Mouse (Mus musculus) olfactory bulb, adult 2 months (tissue): ENCODE data around the gene Ccnd2. TPM values are rescaled to one million over a fixed set of nuclear protein-coding genes. Genes with fewer than 3 reads are reported as not detected.

ENCODE experiments used
- H3K27ac ChIP-seq: fragments of 200-500 bp; 2 replicates; pipeline ENCODE4 v1.5.1; 2012; ENCODE audit warnings: low read depth, low read length; ENCODE audit not compliant: insufficient read depth
- H3K4me1 ChIP-seq: fragments of 200-500 bp; 2 replicates; pipeline ENCODE4 v1.6.1; 2012; ENCODE audit warnings: low read length; ENCODE audit not compliant: control insufficient read depth, insufficient read depth
- H3K4me3 ChIP-seq: fragments of 200-500 bp; 2 replicates; pipeline ENCODE4 v1.5.1; 2012; ENCODE audit warnings: mild to moderate bottlenecking, low read depth, low read length, moderate library complexity; ENCODE audit not compliant: insufficient read depth
- CTCF ChIP-seq: fragments of 200-500 bp; IDR thresholded peaks from 2 replicates; pipeline ENCODE4 v1.5.1; 2012; ENCODE audit warnings: low read depth, mild to moderate bottlenecking, low read length, moderate library complexity; ENCODE audit not compliant: insufficient read depth
- POLR2A ChIP-seq: fragments of 200-500 bp; IDR thresholded peaks from 2 replicates; pipeline ENCODE4 v1.6.1; 2012; ENCODE audit warnings: mild to moderate bottlenecking, low read depth, low read length, moderate library complexity; ENCODE audit not compliant: insufficient read depth
- WGBS: fragments of 180-500 bp; shearing (Covaris S2); methylation state at CpG from one replicate; pipeline ENCODE4 v1.1.7; 2018; 5-methylcytosine and 5-hydroxymethylcytosine counted together
- polyA plus RNA-seq: library from polyadenylated mRNA; stranded (reverse); fragments of >200 nt; gene quantifications from 2 replicates; pipeline ENCODE4 v1.2.4, GENCODE M21; 2012; ENCODE audit warnings: low replicate concordance; ENCODE audit not compliant: missing spikeins, insufficient read depth, insufficient read length

The Ccnd2 gene
- polyA plus RNA-seq, 1 experiment: 47.9 TPM

GRCm38 (mm10) chr6:127122221-127122806 lies 29.7 kb downstream of the Ccnd2 start:
- WGBS: 81% methylated on average over 4 of the region's 4 CpGs
- no peak overlapping the region for H3K27ac ChIP-seq
- no peaks in the 10 kb centered on the region for H3K4me1 ChIP-seq
- TF ChIP-seq CTCF (no peak), POLR2A (no peak)
- no peak overlapping the region for H3K4me3 ChIP-seq

GRCm38 (mm10) chr6:127114753-127115456 lies 37.1 kb downstream of the Ccnd2 start:
- 57% methylated on average over 23 of the region's 23 CpGs for WGBS
- TF ChIP-seq POLR2A: no peak
- TF ChIP-seq CTCF: no peak
- H3K27ac ChIP-seq: no peak overlapping the region

GRCm38 (mm10) chr6:127109402-127109930 lies 42.5 kb downstream of the Ccnd2 start, which contains the start of gene Tigar:
TSS of gene Tigar (minus strand) at chr6:127109557.
- peak within 1 kb of the TSS; percentile 95 for H3K4me3 ChIP-seq
- TF ChIP-seq CTCF (0 out of 2 replicates have a peak, but pooled peaks have one; percentile 12), POLR2A (peak; percentile 88)
- WGBS: under 1% methylated on average over 37 of the region's 37 CpGs
- no peak within 1 kb of the TSS for H3K27ac ChIP-seq
- H3K4me1 ChIP-seq: peaks cover 2% of the 10 kb centered on the region; the same call in 1 of the 2 replicates

More at GRCm38 (mm10) chr6:127114753-127115456, 37.1 kb downstream of the Ccnd2 start:
- no peaks in the 10 kb centered on the region for H3K4me1 ChIP-seq
- H3K4me3 ChIP-seq: no peak overlapping the region

- TF ChIP-seq POLR2A (no peak), CTCF (no peak)
- H3K4me3 ChIP-seq: peak overlapping the region; percentile 95
- H3K4me1 ChIP-seq: peaks cover 2% of the 10 kb centered on the region; the same call in 1 of the 2 replicates
- WGBS: 40% methylated on average over 20 of the region's 20 CpGs
- H3K27ac ChIP-seq: no peak overlapping the region
Observed at GRCm38 (mm10) chr6:127108368-127109060, 43.5 kb downstream of the Ccnd2 start.

- no peak overlapping the region for H3K4me3 ChIP-seq
- no peak overlapping the region for H3K27ac ChIP-seq
- H3K4me1 ChIP-seq: peaks cover 2% of the 10 kb centered on the region; the same call in 1 of the 2 replicates
- TF ChIP-seq CTCF (no peak), POLR2A (no peak)
Observed at GRCm38 (mm10) chr6:127107413-127107812, 44.6 kb downstream of the Ccnd2 start.

GRCm38 (mm10) chr6:127106726-127107125 lies 45.3 kb downstream of the Ccnd2 start:
- H3K4me1 ChIP-seq: peaks cover 2% of the 10 kb centered on the region; the same call in 1 of the 2 replicates
- TF ChIP-seq CTCF: no peak
- TF ChIP-seq POLR2A: no peak
- H3K4me3 ChIP-seq: no peak overlapping the region
- 61% methylated on average over 5 of the region's 5 CpGs for WGBS
- H3K27ac ChIP-seq: no peak overlapping the region

GRCm38 (mm10) chr6:127106189-127106588 lies 45.8 kb downstream of the Ccnd2 start:
- WGBS: 82% methylated on average over 5 of the region's 5 CpGs
- Histone ChIP-seq H3K4me3 (no peak overlapping the region), H3K27ac (no peak overlapping the region), H3K4me1 (peaks cover 2% of the 10 kb centered on the region; the same call in 1 of the 2 replicates)
- TF ChIP-seq CTCF (no peak), POLR2A (no peak)

- Histone ChIP-seq H3K27ac (no peak overlapping the region), H3K4me3 (no peak overlapping the region), H3K4me1 (peaks cover 2% of the 10 kb centered on the region; the same call in 1 of the 2 replicates)
- peak; percentile 48; the same call in 1 of the 2 replicates for TF ChIP-seq CTCF
- no peak for TF ChIP-seq POLR2A
- WGBS: 68% methylated on average over 6 of the region's 6 CpGs
Observed at GRCm38 (mm10) chr6:127105107-127105506, 46.9 kb downstream of the Ccnd2 start.
